Mouse (Mus musculus): ENCODE data around the gene Frmpd2. TPM values are rescaled to one million over a fixed set of nuclear protein-coding genes. Genes with fewer than 3 reads are reported as not detected.
"Not testable (repeated sequence)": the region's sequence is repeated elsewhere in the genome, so short reads cannot be mapped to it uniquely, and the experiment has no call there.

The Frmpd2 gene
- 0.36 and 0.55 TPM in 2 replicates for polyA plus RNA-seq (2012; rRNA removed)

DNA sequence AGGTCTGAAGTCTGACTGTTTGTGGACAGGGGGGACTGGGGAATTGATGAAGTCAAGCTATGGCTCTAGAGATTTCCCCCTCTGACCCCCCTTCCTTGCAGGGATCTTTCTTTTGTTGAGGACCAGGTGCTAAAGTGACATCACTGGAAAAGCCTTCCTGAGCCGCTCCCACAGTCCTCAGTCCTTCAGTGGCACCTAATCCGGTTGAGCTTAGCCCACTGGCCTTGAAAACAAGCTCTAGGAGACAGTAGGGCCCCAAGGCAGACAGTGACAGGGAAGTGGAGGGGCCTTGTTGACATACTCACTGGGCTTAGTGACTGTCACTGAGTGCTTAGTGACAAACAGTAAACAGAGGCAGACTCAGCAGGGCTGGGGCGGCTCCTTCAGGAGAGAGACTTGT lies at the start of gene Frmpd2:
Gene Frmpd2 (plus strand): TSS at position 366 of the 400 bp plus-strand sequence.
- Histone ChIP-seq H3K27ac (ENCODE audit: insufficient read depth, low read length) (no peak within 1 kb of the TSS), H3K4me3 (replicated peaks; ENCODE audit: insufficient read depth, low read depth, low read length) (no peak within 1 kb of the TSS), H3K4me1 (ENCODE audit: control insufficient read depth, insufficient read depth, low read length) (no peaks in the 10 kb centered on the region), H3K27me3 (ENCODE audit: control insufficient read depth, insufficient read depth, low read length) (no peaks in the 10 kb centered on the region)
- DNase-seq, result no peak
- 58% methylated on average over 3 of the region's 3 CpGs for WGBS
- TF ChIP-seq POLR2A (IDR thresholded peaks at IDR 0.05; ENCODE audit: borderline replicate concordance, insufficient read depth, low read length), result no peak
- no peak for TF ChIP-seq CTCF (IDR thresholded peaks at IDR 0.05; ENCODE audit: borderline replicate concordance, insufficient read depth, low read depth, low read length)

DNA sequence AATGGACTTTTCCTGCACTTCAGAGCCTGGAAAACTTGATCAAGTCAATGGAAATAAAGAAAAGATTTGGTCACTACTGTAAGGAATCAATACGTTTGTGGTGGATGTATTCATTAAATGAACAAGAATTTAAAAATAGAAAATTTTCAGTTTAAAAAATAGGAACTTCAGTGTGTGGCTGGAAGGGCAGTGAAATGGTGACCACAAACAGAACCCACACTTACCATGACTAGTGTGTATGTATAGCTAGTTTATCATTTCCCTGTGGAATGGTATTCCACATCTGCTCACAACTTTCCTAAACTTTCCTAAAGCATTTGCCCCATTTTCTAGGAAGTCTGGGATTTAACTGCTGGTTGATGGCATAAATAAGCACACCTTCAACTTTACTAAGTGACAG lies 48.5 kb upstream of the Frmpd2 start:
- 91% methylated on average over 1 of the region's 1 CpGs for WGBS
- no peak overlapping the region for H3K27ac ChIP-seq (ENCODE audit: insufficient read depth, low read length)
- TF ChIP-seq CTCF (IDR thresholded peaks at IDR 0.05; ENCODE audit: borderline replicate concordance, insufficient read depth, low read depth, low read length) (no peak), POLR2A (IDR thresholded peaks at IDR 0.05; ENCODE audit: borderline replicate concordance, insufficient read depth, low read length) (no peak)
- H3K27me3 ChIP-seq (ENCODE audit: control insufficient read depth, insufficient read depth, low read length), result no peaks in the 10 kb centered on the region
- H3K4me3 ChIP-seq (replicated peaks; ENCODE audit: insufficient read depth, low read depth, low read length), result no peak overlapping the region
- no peak for DNase-seq
- H3K4me1 ChIP-seq (ENCODE audit: control insufficient read depth, insufficient read depth, low read length), result no peaks in the 10 kb centered on the region

DNA sequence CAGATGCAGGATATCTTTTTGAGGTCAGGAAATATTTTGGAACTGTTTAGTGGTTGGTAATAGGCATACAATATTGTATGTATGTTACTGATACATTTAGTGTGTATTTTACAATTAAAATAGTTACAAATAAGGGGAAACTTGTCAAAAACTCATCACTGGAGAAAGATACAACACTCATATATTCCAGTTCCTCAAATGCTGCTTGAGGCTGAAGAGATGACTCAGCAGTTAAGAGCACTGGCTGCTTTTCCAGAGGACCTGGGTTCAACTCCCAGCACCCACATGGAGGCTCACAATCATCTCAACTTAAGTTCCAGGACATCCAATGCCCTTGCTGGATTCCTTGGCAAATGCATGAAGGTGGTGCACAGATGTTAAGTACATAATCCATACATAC lies 47.4 kb upstream of the Frmpd2 start:
- Histone ChIP-seq H3K4me3 (replicated peaks; ENCODE audit: insufficient read depth, low read depth, low read length) (no peak overlapping the region), H3K27ac (ENCODE audit: insufficient read depth, low read length) (no peak overlapping the region), H3K27me3 (ENCODE audit: control insufficient read depth, insufficient read depth, low read length) (no peaks in the 10 kb centered on the region), H3K4me1 (ENCODE audit: control insufficient read depth, insufficient read depth, low read length) (no peaks in the 10 kb centered on the region)
- DNase-seq, result no peak
- no peak for TF ChIP-seq POLR2A (IDR thresholded peaks at IDR 0.05; ENCODE audit: borderline replicate concordance, insufficient read depth, low read length)
- TF ChIP-seq CTCF (IDR thresholded peaks at IDR 0.05; ENCODE audit: borderline replicate concordance, insufficient read depth, low read depth, low read length), result no peak

DNA sequence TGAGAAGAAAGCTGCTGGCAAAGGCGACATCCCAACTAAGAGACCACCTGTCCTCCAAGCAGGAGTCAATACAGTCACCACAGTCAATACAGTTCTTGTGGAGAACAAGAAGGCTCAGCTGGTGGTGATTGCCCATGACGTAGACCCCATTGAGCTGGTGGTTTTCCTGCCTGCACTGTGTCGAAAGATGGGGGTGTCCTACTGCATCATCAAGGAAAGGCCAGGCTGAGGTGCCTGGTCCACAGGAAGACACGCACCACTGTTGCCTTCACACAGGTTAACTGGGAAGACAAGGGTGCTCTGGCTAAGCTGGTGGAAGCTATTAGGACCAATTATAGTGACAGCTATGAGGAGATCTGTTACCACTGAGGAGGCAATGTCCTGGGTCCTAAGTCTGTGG lies 39.0 kb upstream of the Frmpd2 start:
- H3K27ac ChIP-seq (ENCODE audit: insufficient read depth, low read length); H3K27me3 ChIP-seq (ENCODE audit: control insufficient read depth, insufficient read depth, low read length); DNase-seq; H3K4me1 ChIP-seq (ENCODE audit: control insufficient read depth, insufficient read depth, low read length); H3K4me3 ChIP-seq (replicated peaks; ENCODE audit: insufficient read depth, low read depth, low read length): not testable (repeated sequence)
- 30% methylated on average over 4 of the region's 4 CpGs for WGBS

DNA sequence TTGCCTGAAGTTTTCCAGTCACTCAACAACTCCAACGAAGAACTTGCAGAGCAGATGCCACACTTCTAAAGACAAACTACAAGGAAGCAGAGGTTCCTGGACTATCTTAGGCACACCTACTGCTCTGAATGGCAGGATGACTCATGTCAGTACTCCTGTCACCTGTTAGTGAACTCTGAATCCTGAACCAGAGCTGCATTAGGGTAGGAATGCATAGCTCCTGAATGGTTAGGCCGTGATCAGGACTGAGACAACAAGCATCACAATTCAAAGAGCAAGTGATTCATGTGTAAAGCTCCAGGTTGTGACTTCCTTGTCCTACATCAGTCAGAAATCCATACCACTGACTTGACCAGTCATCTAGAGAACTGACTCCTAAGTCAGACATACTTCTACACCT lies 27.7 kb upstream of the Frmpd2 start:
- Histone ChIP-seq H3K27me3 (ENCODE audit: control insufficient read depth, insufficient read depth, low read length) (no peaks in the 10 kb centered on the region), H3K27ac (ENCODE audit: insufficient read depth, low read length) (no peak overlapping the region), H3K4me3 (replicated peaks; ENCODE audit: insufficient read depth, low read depth, low read length) (no peak overlapping the region), H3K4me1 (ENCODE audit: control insufficient read depth, insufficient read depth, low read length) (peaks cover under 1% of the 10 kb centered on the region; the same call in 1 of the 2 replicates)
- 84% methylated on average over 2 of the region's 2 CpGs for WGBS
- no peak for DNase-seq
- TF ChIP-seq CTCF (IDR thresholded peaks at IDR 0.05; ENCODE audit: borderline replicate concordance, insufficient read depth, low read depth, low read length), result no peak

DNA sequence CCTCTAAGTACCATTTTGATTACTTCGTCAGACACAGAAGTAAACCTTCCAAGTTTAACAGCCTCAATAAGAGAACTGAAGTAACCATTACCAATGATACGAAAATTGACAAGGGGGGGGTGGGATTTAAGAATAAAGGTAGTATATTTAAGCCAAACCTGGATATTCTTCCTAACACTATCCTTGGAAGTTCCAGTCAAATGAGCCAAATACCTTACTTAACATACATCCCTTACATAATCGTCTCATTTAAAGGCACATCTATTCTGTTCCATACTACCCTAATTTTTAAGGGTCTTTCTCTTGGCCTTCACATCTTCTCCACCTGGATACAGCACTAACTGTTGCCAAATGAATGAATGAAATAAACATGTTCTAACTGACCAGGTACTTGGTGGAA lies 25.5 kb upstream of the Frmpd2 start:
- DNase-seq, result no peak
- peaks cover 2% of the 10 kb centered on the region for H3K4me1 ChIP-seq (ENCODE audit: control insufficient read depth, insufficient read depth, low read length)
- no peak for TF ChIP-seq POLR2A (IDR thresholded peaks at IDR 0.05; ENCODE audit: borderline replicate concordance, insufficient read depth, low read length)
- TF ChIP-seq CTCF (IDR thresholded peaks at IDR 0.05; ENCODE audit: borderline replicate concordance, insufficient read depth, low read depth, low read length), result no peak
- no peak overlapping the region for H3K27ac ChIP-seq (ENCODE audit: insufficient read depth, low read length)
- H3K27me3 ChIP-seq (ENCODE audit: control insufficient read depth, insufficient read depth, low read length), result no peaks in the 10 kb centered on the region
- peak overlapping the region; percentile 84 for H3K4me3 ChIP-seq (replicated peaks; ENCODE audit: insufficient read depth, low read depth, low read length)
- WGBS, result 21% methylated on average over 3 of the region's 3 CpGs

DNA sequence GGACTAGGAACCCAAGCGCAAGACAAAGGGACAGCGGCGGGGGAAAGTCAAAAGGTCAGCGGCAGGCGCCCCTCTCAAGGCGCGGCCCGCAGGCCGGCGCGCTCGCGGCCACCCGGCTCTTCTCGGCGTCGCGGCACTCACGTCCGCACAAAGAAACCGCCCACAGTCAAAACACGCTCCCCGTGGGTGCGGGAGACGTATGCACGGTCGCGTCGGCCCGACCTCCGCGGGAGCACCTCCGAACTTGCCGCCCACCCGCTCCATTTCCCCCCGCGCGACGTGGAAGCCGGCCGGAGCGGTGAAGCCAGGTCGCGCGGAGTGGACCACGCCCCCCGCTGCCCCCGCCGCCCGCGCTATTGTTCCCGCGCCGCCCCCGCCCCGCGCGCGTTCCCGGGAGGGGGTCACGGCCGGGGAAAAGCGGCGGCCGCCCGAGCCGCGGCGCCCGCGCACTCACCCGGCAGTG lies 24.9 kb upstream of the Frmpd2 start:
- no peaks in the 10 kb centered on the region for H3K27me3 ChIP-seq (ENCODE audit: control insufficient read depth, insufficient read depth, low read length)
- H3K4me1 ChIP-seq (ENCODE audit: control insufficient read depth, insufficient read depth, low read length), result peaks cover 2% of the 10 kb centered on the region
- TF ChIP-seq CTCF (IDR thresholded peaks at IDR 0.05; ENCODE audit: borderline replicate concordance, insufficient read depth, low read depth, low read length), result no peak
- TF ChIP-seq POLR2A (IDR thresholded peaks at IDR 0.05; ENCODE audit: borderline replicate concordance, insufficient read depth, low read length), result no peak
- DNase-seq, result no peak
- peak overlapping the region; percentile 67; the same call in 1 of the 2 replicates for H3K27ac ChIP-seq (ENCODE audit: insufficient read depth, low read length)
- under 1% methylated on average over 71 of the region's 72 CpGs for WGBS
- peak overlapping the region; percentile 84 for H3K4me3 ChIP-seq (replicated peaks; ENCODE audit: insufficient read depth, low read depth, low read length)

DNA sequence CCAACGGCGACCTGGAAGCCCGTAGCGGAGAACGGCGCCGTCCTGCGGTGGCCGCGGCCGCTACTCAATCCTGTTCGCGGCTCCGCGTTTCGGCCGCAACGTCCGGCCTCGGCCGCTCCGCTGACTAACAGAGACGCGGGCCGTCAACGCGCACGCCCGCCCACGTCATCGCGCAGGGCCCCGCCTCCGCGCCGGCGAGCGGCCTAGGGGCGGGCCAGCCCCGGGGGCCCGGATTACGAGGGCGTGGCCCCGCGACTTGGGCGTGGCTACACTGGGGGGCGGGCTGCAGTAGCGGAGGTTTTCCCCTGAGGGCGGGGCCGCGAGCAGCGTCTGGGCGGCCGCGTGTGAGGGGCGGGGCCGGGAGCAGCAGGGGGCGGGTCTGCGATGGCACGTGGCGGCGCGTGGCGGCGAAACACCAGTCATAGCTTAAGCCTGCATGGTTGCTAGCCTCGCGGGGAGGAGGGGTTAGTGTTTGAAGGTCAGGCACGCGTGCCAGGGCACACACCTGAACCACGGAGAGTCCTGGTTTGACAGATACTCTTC lies 24.4 kb upstream of the Frmpd2 start, which contains the start of gene Mapk8:
Gene Mapk8 (minus strand): TSS at position 132 of the 543 bp plus-strand sequence.
- Histone ChIP-seq H3K27ac (ENCODE audit: insufficient read depth, low read length) (peak within 1 kb of the TSS; percentile 67; the same call in 1 of the 2 replicates), H3K4me1 (ENCODE audit: control insufficient read depth, insufficient read depth, low read length) (peaks cover 2% of the 10 kb centered on the region), H3K4me3 (replicated peaks; ENCODE audit: insufficient read depth, low read depth, low read length) (peak within 1 kb of the TSS; percentile 84), H3K27me3 (ENCODE audit: control insufficient read depth, insufficient read depth, low read length) (no peaks in the 10 kb centered on the region)
- 1% methylated on average over 70 of the region's 70 CpGs for WGBS
- DNase-seq, result peak; percentile 94 to 96
- TF ChIP-seq POLR2A (IDR thresholded peaks at IDR 0.05; ENCODE audit: borderline replicate concordance, insufficient read depth, low read length), result peak; percentile 81
- no peak for TF ChIP-seq CTCF (IDR thresholded peaks at IDR 0.05; ENCODE audit: borderline replicate concordance, insufficient read depth, low read depth, low read length)

Data from cerebellum, adult 2 months (tissue).